Mouse (Mus musculus) heart, adult 11 months (tissue): ENCODE results near the gene Eps15.

ENCODE experiments used
- DNase-seq: peaks from one replicate; pipeline ENCODE4 v3.0.0; 2022

Gene Eps15

GRCm38 (mm10) chr4:109279689-109280458 is at the start of gene Eps15:
Gene Eps15, plus strand, starts transcription at chr4:109280268.
- peak; percentile 99 for DNase-seq

GRCm38 (mm10) chr4:109234185-109234584 is 45.9 kb upstream of the Eps15 start, which contains the start of gene Calr4:
Gene Calr4, plus strand, starts transcription at chr4:109234485.
- DNase-seq: peak; percentile 73

GRCm38 (mm10) chr4:109234806-109235350 is 45.2 kb upstream of the Eps15 start:
- DNase-seq: peak; percentile 93

- peak; percentile 66 for DNase-seq
Observed at GRCm38 (mm10) chr4:109236186-109236879, 43.7 kb upstream of the Eps15 start.

- DNase-seq: peak; percentile 94
Observed at GRCm38 (mm10) chr4:109238428-109239268, 41.4 kb upstream of the Eps15 start.

GRCm38 (mm10) chr4:109241221-109241620 is 38.8 kb upstream of the Eps15 start:
- peak; percentile 92 for DNase-seq

GRCm38 (mm10) chr4:109241934-109242333 is 38.1 kb upstream of the Eps15 start:
- DNase-seq: peak; percentile 98

- DNase-seq: peak; percentile 98
Observed at GRCm38 (mm10) chr4:109244506-109244905, 35.6 kb upstream of the Eps15 start.

- peak; percentile 90 for DNase-seq
Observed at GRCm38 (mm10) chr4:109245016-109245620, 35.0 kb upstream of the Eps15 start.

GRCm38 (mm10) chr4:109251605-109252004 is 28.5 kb upstream of the Eps15 start:
- peak; percentile 91 for DNase-seq

- no peak for DNase-seq
Observed at GRCm38 (mm10) chr4:109252199-109252598, 27.9 kb upstream of the Eps15 start.

- peak; percentile 94 for DNase-seq
Observed at GRCm38 (mm10) chr4:109253664-109254151, 26.4 kb upstream of the Eps15 start.

GRCm38 (mm10) chr4:109254511-109254910 is 25.6 kb upstream of the Eps15 start:
- DNase-seq: peak; percentile 84

- DNase-seq: no peak
Observed at GRCm38 (mm10) chr4:109255321-109255720, 24.7 kb upstream of the Eps15 start.

GRCm38 (mm10) chr4:109255727-109256417 is 24.2 kb upstream of the Eps15 start:
- no peak for DNase-seq

GRCm38 (mm10) chr4:109256791-109257190 is 23.3 kb upstream of the Eps15 start:
- DNase-seq: peak; percentile 92

- DNase-seq: peak; percentile 90
Observed at GRCm38 (mm10) chr4:109257639-109258038, 22.4 kb upstream of the Eps15 start.

GRCm38 (mm10) chr4:109262068-109262467 is 18.0 kb upstream of the Eps15 start:
- DNase-seq: no peak

GRCm38 (mm10) chr4:109266056-109266455 is 14.0 kb upstream of the Eps15 start:
- DNase-seq: no peak

- DNase-seq: peak; percentile 24
Observed at GRCm38 (mm10) chr4:109266744-109267143, 13.3 kb upstream of the Eps15 start.

GRCm38 (mm10) chr4:109267452-109267851 is 12.6 kb upstream of the Eps15 start:
- DNase-seq: peak; percentile 84

- no peak for DNase-seq
Observed at GRCm38 (mm10) chr4:109268903-109269302, 11.2 kb upstream of the Eps15 start.
